Comparison of ENCODE assay signal across 16 mouse cellular contexts in genomic region chr13:76199943-76200342, GRCm38 (mm10).
"Had no signal": no experiment of that assay in that cellular context is flagged by ENCODE, and none has a peak within 500 bp of the region (broad histone marks: within the 10 kb centered on the region; RNA-seq: fewer than 3 reads in every experiment).

No protein-coding gene starts in this region.

- H3K27ac ChIP-seq: neural tube, embryonic 12.5 days; neural tube, embryonic 13.5 days; neural tube, embryonic 15.5 days; stomach, embryonic 15.5 days had no signal

- H3K27me3 ChIP-seq: neural tube, embryonic 12.5 days; neural tube, embryonic 13.5 days; neural tube, embryonic 15.5 days; stomach, embryonic 15.5 days had no signal

- DNase-seq: retina, postnatal 1 day; right cerebral cortex, adult 18-20 months; right cerebral cortex, postnatal 14 days; right cerebral cortex, postnatal 25 days; right cerebral cortex, postnatal 4 days; spleen, adult 18-20 months; thymus, adult 18-20 months; thymus, adult 2 months; thymus, postnatal 14 days; thymus, postnatal 25 days; thymus, postnatal 36 days; thymus, postnatal 4 days had no signal

- H3K9me3 ChIP-seq: neural tube, embryonic 12.5 days; neural tube, embryonic 13.5 days; neural tube, embryonic 15.5 days; stomach, embryonic 15.5 days had no signal

- H3K4me1 ChIP-seq: neural tube, embryonic 12.5 days; neural tube, embryonic 13.5 days; neural tube, embryonic 15.5 days; stomach, embryonic 15.5 days had no signal

- H3K4me3 ChIP-seq: neural tube, embryonic 12.5 days; neural tube, embryonic 13.5 days; neural tube, embryonic 15.5 days; stomach, embryonic 15.5 days had no signal

- H3K9ac ChIP-seq: neural tube, embryonic 12.5 days; neural tube, embryonic 13.5 days; neural tube, embryonic 15.5 days; stomach, embryonic 15.5 days had no signal

- H3K4me2 ChIP-seq: neural tube, embryonic 12.5 days; neural tube, embryonic 13.5 days; neural tube, embryonic 15.5 days; stomach, embryonic 15.5 days had no signal

- H3K36me3 ChIP-seq: stomach, embryonic 15.5 days had no signal
